Mouse (Mus musculus) liver, embryonic 13.5 days (tissue): Measurements from ENCODE around the gene Ide. TPM values are rescaled to one million over a fixed set of nuclear protein-coding genes. Genes with fewer than 3 reads are reported as not detected.
A peak's percentile ranks its signal among the peaks of the same experiment; 100 is the strongest.

Experiments
- ATAC-seq: fragments of 200-750 bp; cut with Nextera tagmentation; 2 replicates; pipeline ENCODE4 v1.8.0; 2017; ENCODE audit warnings: low read depth, mild to moderate bottlenecking, moderate number of reproducible peaks, moderate library complexity
- DNase-seq: peaks from one replicate; pipeline ENCODE4 v3.0.0; 2022
- H3K27ac ChIP-seq: fragments of 300-500 bp; sonication (generic); 2 replicates; pipeline ENCODE4 v1.5.1; 2015; ENCODE audit warnings: moderate library complexity, mild to moderate bottlenecking, inconsistent platforms
- H3K27me3 ChIP-seq: fragments of 300-500 bp; sonication (generic); 2 replicates; pipeline ENCODE4 v1.6.1; 2015; ENCODE audit warnings: mild to moderate bottlenecking, inconsistent platforms
- H3K36me3 ChIP-seq: fragments of 300-500 bp; sonication (generic); 2 replicates; pipeline ENCODE4 v1.6.1; 2015; ENCODE audit warnings: mild to moderate bottlenecking, inconsistent platforms
- H3K4me1 ChIP-seq: fragments of 300-500 bp; sonication (generic); replicated peaks from 2 replicates; pipeline ENCODE4 v1.6.1; 2015; ENCODE audit warnings: inconsistent platforms
- H3K4me2 ChIP-seq: fragments of 300-500 bp; sonication (generic); 2 replicates; pipeline ENCODE4 v1.6.1; 2015; ENCODE audit warnings: inconsistent platforms, mild to moderate bottlenecking, moderate library complexity
- H3K4me3 ChIP-seq: fragments of 300-500 bp; sonication (generic); replicated peaks from 2 replicates; pipeline ENCODE4 v1.5.1; 2015; ENCODE audit warnings: mild to moderate bottlenecking, inconsistent platforms
- H3K9ac ChIP-seq: fragments of 300-500 bp; sonication (generic); 2 replicates; pipeline ENCODE4 v1.6.1; 2015; ENCODE audit warnings: mild to moderate bottlenecking, inconsistent platforms
- H3K9me3 ChIP-seq: fragments of 300-500 bp; sonication (generic); replicated peaks from 2 replicates; pipeline ENCODE4 v1.6.1; 2016; ENCODE audit warnings: inconsistent platforms
- WGBS: fragments of 180-500 bp; shearing (Covaris S2); methylation state at CpG from one replicate; pipeline ENCODE4 v1.1.7; 2015; ENCODE audit not compliant: insufficient replicate concordance; 5-methylcytosine and 5-hydroxymethylcytosine counted together
- polyA plus RNA-seq: library from polyadenylated mRNA; unstranded; fragments of >200 nt; fragmentation: Nextera tagmentation; extraction: Ambion mirVana; gene quantifications from 2 replicates; pipeline ENCODE4 v1.2.1, GENCODE M21; 2015

Gene Ide
- polyA plus RNA-seq, 1 experiment from 2014 or later: 31.1 TPM

- peak overlapping the region; percentile 79 for H3K27ac ChIP-seq
- H3K27me3 ChIP-seq: no peaks in the 10 kb centered on the region; the same call in 1 of the 2 replicates
- H3K4me3 ChIP-seq: peak overlapping the region; percentile 26; the same call in 1 of the 2 replicates
- H3K9me3 ChIP-seq: no peaks in the 10 kb centered on the region
- 65% methylated on average over 23 of the region's 23 CpGs for WGBS
- H3K36me3 ChIP-seq: peaks cover 16% of the 10 kb centered on the region
- DNase-seq: no peak
- peak; percentile 16; the same call in 1 of the 2 replicates for ATAC-seq
- H3K4me1 ChIP-seq: peaks cover 20% of the 10 kb centered on the region
- peak overlapping the region; percentile 14; the same call in 1 of the 2 replicates for H3K9ac ChIP-seq
- peak overlapping the region; percentile 15 for H3K4me2 ChIP-seq
Observed at GRCm38 (mm10) chr19:37263943-37264897, 73.4 kb downstream of the Ide start.

GRCm38 (mm10) chr19:37263566-37263942 lies 74.1 kb downstream of the Ide start:
- no peaks in the 10 kb centered on the region; the same call in 1 of the 2 replicates for H3K27me3 ChIP-seq
- 51% methylated on average over 8 of the region's 8 CpGs for WGBS
- H3K27ac ChIP-seq: peak overlapping the region; percentile 79
- peak overlapping the region; percentile 26; the same call in 1 of the 2 replicates for H3K4me3 ChIP-seq
- DNase-seq (no peak), ATAC-seq (peak; percentile 4; the same call in 1 of the 2 replicates)
- H3K9me3 ChIP-seq: no peaks in the 10 kb centered on the region
- H3K4me2 ChIP-seq: peak overlapping the region; percentile 15
- peaks cover 10% of the 10 kb centered on the region; the same call in 1 of the 2 replicates for H3K36me3 ChIP-seq
- no peak overlapping the region for H3K9ac ChIP-seq
- H3K4me1 ChIP-seq: peaks cover 20% of the 10 kb centered on the region

- ATAC-seq: no peak
- Histone ChIP-seq H3K9ac (no peak overlapping the region), H3K36me3 (0 out of 2 replicates have a peak, but pooled peaks cover 6% of the 10 kb centered on the region), H3K4me2 (no peak overlapping the region), H3K27me3 (no peaks in the 10 kb centered on the region; the same call in 1 of the 2 replicates), H3K27ac (no peak overlapping the region; the same call in 1 of the 2 replicates), H3K9me3 (no peaks in the 10 kb centered on the region), H3K4me3 (no peak overlapping the region), H3K4me1 (peaks cover 20% of the 10 kb centered on the region)
- no peak for DNase-seq
- WGBS: 64% methylated on average over 4 of the region's 4 CpGs
Observed at GRCm38 (mm10) chr19:37262389-37262788, 75.3 kb downstream of the Ide start.

GRCm38 (mm10) chr19:37255321-37255720 lies 82.3 kb downstream of the Ide start:
- no peaks in the 10 kb centered on the region for H3K27me3 ChIP-seq
- H3K4me3 ChIP-seq: no peak overlapping the region
- H3K9me3 ChIP-seq: no peaks in the 10 kb centered on the region
- H3K4me1 ChIP-seq: peaks cover 20% of the 10 kb centered on the region
- H3K9ac ChIP-seq: no peak overlapping the region
- H3K36me3 ChIP-seq: no peaks in the 10 kb centered on the region
- no peak for DNase-seq
- 77% methylated on average over 9 of the region's 9 CpGs for WGBS
- H3K4me2 ChIP-seq: no peak overlapping the region
- no peak for ATAC-seq
- no peak overlapping the region for H3K27ac ChIP-seq

- H3K27me3 ChIP-seq: no peaks in the 10 kb centered on the region
- H3K9ac ChIP-seq: no peak overlapping the region
- WGBS: 47% methylated on average over 6 of the region's 6 CpGs
- peaks cover 25% of the 10 kb centered on the region for H3K4me1 ChIP-seq
- ATAC-seq: no peak
- H3K4me3 ChIP-seq: no peak overlapping the region
- H3K9me3 ChIP-seq: no peaks in the 10 kb centered on the region
- DNase-seq: no peak
- H3K27ac ChIP-seq: no peak overlapping the region
- H3K36me3 ChIP-seq: no peaks in the 10 kb centered on the region
- H3K4me2 ChIP-seq: no peak overlapping the region
Observed at GRCm38 (mm10) chr19:37252104-37252503, 85.5 kb downstream of the Ide start.

- H3K4me2 ChIP-seq: no peak overlapping the region
- H3K9me3 ChIP-seq: 0 out of 2 replicates have a peak, but pooled peaks cover 3% of the 10 kb centered on the region
- peaks cover 21% of the 10 kb centered on the region; the same call in 1 of the 2 replicates for H3K4me1 ChIP-seq
- DNase-seq (no peak), ATAC-seq (no peak)
- H3K36me3 ChIP-seq: no peaks in the 10 kb centered on the region
- 50% methylated on average over 3 of the region's 3 CpGs for WGBS
- H3K27me3 ChIP-seq: no peaks in the 10 kb centered on the region
- no peak overlapping the region for H3K4me3 ChIP-seq
- H3K9ac ChIP-seq: no peak overlapping the region
- H3K27ac ChIP-seq: no peak overlapping the region
Observed at GRCm38 (mm10) chr19:37248199-37248598, 89.5 kb downstream of the Ide start.

- Histone ChIP-seq H3K9me3 (0 out of 2 replicates have a peak, but pooled peaks cover 3% of the 10 kb centered on the region), H3K27ac (0 out of 2 replicates have a peak overlapping the region, but pooled peaks have one; percentile 0), H3K27me3 (no peaks in the 10 kb centered on the region), H3K36me3 (no peaks in the 10 kb centered on the region), H3K4me1 (peaks cover 20% of the 10 kb centered on the region; the same call in 1 of the 2 replicates), H3K4me2 (no peak overlapping the region), H3K9ac (no peak overlapping the region), H3K4me3 (no peak overlapping the region)
- ATAC-seq (no peak), DNase-seq (no peak)
- 34% methylated on average over 3 of the region's 3 CpGs for WGBS
Observed at GRCm38 (mm10) chr19:37246859-37247258, 90.8 kb downstream of the Ide start.

GRCm38 (mm10) chr19:37242707-37243106 lies 94.9 kb downstream of the Ide start:
- Histone ChIP-seq H3K27ac (peak overlapping the region; percentile 54), H3K4me3 (no peak overlapping the region), H3K4me2 (no peak overlapping the region), H3K9me3 (0 out of 2 replicates have a peak, but pooled peaks cover 3% of the 10 kb centered on the region), H3K36me3 (no peaks in the 10 kb centered on the region), H3K27me3 (no peaks in the 10 kb centered on the region), H3K4me1 (peaks cover 47% of the 10 kb centered on the region), H3K9ac (no peak overlapping the region)
- 33% methylated on average over 2 of the region's 2 CpGs for WGBS
- ATAC-seq (no peak), DNase-seq (no peak)

- Histone ChIP-seq H3K36me3 (no peaks in the 10 kb centered on the region), H3K9me3 (0 out of 2 replicates have a peak, but pooled peaks cover 3% of the 10 kb centered on the region), H3K27me3 (0 out of 2 replicates have a peak, but pooled peaks cover under 1% of the 10 kb centered on the region), H3K4me3 (no peak overlapping the region), H3K4me1 (peaks cover 61% of the 10 kb centered on the region), H3K9ac (no peak overlapping the region), H3K27ac (no peak overlapping the region), H3K4me2 (no peak overlapping the region)
- DNase-seq (no peak), ATAC-seq (no peak)
- 58% methylated on average over 5 of the region's 5 CpGs for WGBS
Observed at GRCm38 (mm10) chr19:37241201-37241600, 96.5 kb downstream of the Ide start.

GRCm38 (mm10) chr19:37239096-37239495 lies 98.6 kb downstream of the Ide start:
- Histone ChIP-seq H3K4me1 (peaks cover 77% of the 10 kb centered on the region), H3K27ac (peak overlapping the region; percentile 97), H3K4me3 (peak overlapping the region; percentile 43; the same call in 1 of the 2 replicates), H3K9me3 (no peaks in the 10 kb centered on the region), H3K36me3 (no peaks in the 10 kb centered on the region), H3K4me2 (peak overlapping the region; percentile 62), H3K27me3 (peaks cover 19% of the 10 kb centered on the region), H3K9ac (peak overlapping the region; percentile 67)
- no peak for ATAC-seq
- peak; percentile 59 for DNase-seq
- WGBS: 20% methylated on average over 4 of the region's 4 CpGs

- DNase-seq: peak; percentile 50
- Histone ChIP-seq H3K36me3 (no peaks in the 10 kb centered on the region), H3K9me3 (no peaks in the 10 kb centered on the region), H3K27ac (peak overlapping the region; percentile 97), H3K4me1 (peaks cover 82% of the 10 kb centered on the region), H3K4me3 (peak overlapping the region; percentile 43), H3K9ac (peak overlapping the region; percentile 67), H3K27me3 (peaks cover 19% of the 10 kb centered on the region), H3K4me2 (peak overlapping the region; percentile 62)
- ATAC-seq: peak; percentile 16
- WGBS: 21% methylated on average over 7 of the region's 7 CpGs
Observed at GRCm38 (mm10) chr19:37238651-37239050, 99.0 kb downstream of the Ide start.
